Mouse (Mus musculus) testis, adult 2 months (tissue): ENCODE results near the gene Gtf2ird1.

Experiments used
- CTCF ChIP-seq: fragments of 200-500 bp; IDR thresholded peaks from 2 replicates; pipeline ENCODE4 v1.5.1; 2012; ENCODE audit warnings: low read depth, mild to moderate bottlenecking, inconsistent platforms, low read length, moderate library complexity; ENCODE audit not compliant: control insufficient read depth, insufficient read depth, insufficient replicate concordance
- POLR2A ChIP-seq: fragments of 200-500 bp; IDR thresholded peaks from 2 replicates; pipeline ENCODE4 v1.6.1; 2012; ENCODE audit warnings: low read depth, mild to moderate bottlenecking, inconsistent platforms, low read length, moderate library complexity; ENCODE audit not compliant: control insufficient read depth

DNA sequence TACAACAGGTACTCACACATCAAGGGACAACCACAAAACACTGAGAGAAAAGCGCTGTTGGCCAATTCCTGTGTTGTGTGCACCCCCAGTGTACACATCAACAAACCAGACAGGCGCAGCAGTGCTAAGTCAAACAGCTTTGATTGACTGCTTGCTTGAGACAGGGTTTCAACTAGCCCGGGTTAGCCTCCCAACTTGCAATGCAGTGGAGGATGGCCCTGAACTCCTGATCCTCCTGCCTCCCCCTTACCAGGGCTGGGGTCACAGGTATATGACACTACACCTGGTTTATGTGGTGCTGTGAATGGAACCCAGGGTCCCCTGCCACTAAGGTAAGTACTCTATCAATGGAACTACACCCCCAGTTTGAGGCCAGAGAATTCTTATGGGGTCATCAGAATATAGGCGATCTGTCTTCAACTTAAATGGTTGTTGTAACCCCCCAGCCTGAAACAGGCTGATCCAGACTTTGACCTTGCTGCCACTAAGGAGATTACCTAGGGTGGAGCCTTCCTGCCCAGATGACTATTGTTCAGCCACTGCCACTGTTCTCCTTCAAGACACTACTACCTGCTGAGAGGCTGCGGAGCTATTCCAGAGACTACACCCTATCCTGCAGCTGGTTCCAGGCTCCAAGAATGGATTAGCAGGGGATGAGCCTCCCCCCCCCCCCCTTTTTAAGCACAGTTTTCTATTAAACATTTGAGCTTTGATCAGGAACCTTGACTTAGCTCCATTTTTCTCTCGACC lies 17.7 kb downstream of the Gtf2ird1 start:
- TF ChIP-seq CTCF (no peak), POLR2A (no peak)
